Mouse (Mus musculus) CH12.LX (cell line): ENCODE results near the gene Sin3a.
A peak's percentile ranks its signal among the peaks of the same experiment; 100 is the strongest.

Experiments
- CTCF ChIP-seq, 2 experiments: IDR thresholded peaks in 1 of 2; conservative IDR thresholded peaks in 1 of 2; 2 replicates each; pipeline ENCODE4 v1.5.1; 2011 to 2012; ENCODE audit warnings: low read depth in 2 of 2, low read length in 2 of 2, improper control_type of control experiment in 1 of 2, inconsistent platforms in 1 of 2, mild to moderate bottlenecking in 1 of 2, moderate library complexity in 1 of 2
- KAT2A ChIP-seq: IDR thresholded peaks from 2 replicates; pipeline ENCODE4 v1.6.1; 2012; ENCODE audit warnings: low read length, improper control_type of control experiment, inconsistent platforms; ENCODE audit not compliant: insufficient replicate concordance
- MAX ChIP-seq: IDR thresholded peaks from 2 replicates; pipeline ENCODE4 v1.6.1; 2011; ENCODE audit warnings: low read length, improper control_type of control experiment
- MAZ ChIP-seq: IDR thresholded peaks from 2 replicates; pipeline ENCODE4 v1.6.1; 2012; ENCODE audit warnings: low read depth, mild to moderate bottlenecking, inconsistent platforms, low read length, improper control_type of control experiment, moderate library complexity
- MEF2A ChIP-seq: IDR thresholded peaks from 2 replicates; pipeline ENCODE4 v1.6.1; 2014; ENCODE audit warnings: low read depth, mild to moderate bottlenecking, inconsistent platforms, low read length, improper control_type of control experiment, borderline replicate concordance
- MXI1 ChIP-seq: IDR thresholded peaks from 2 replicates; pipeline ENCODE4 v1.6.1; 2011; ENCODE audit warnings: mild to moderate bottlenecking, low read depth, low read length, improper control_type of control experiment
- NELFE ChIP-seq: IDR thresholded peaks from 2 replicates; pipeline ENCODE4 v1.6.1; 2011; ENCODE audit warnings: low read depth, low read length, improper control_type of control experiment
- POLR2A ChIP-seq: IDR thresholded peaks from 2 replicates; pipeline ENCODE4 v1.6.1; 2011; ENCODE audit warnings: low read depth, mild to moderate bottlenecking, improper control_type of control experiment, low read length
- RAD21 ChIP-seq: IDR thresholded peaks from 2 replicates; pipeline ENCODE4 v1.6.1; 2011; ENCODE audit warnings: low read depth, mild to moderate bottlenecking, low read length, improper control_type of control experiment, moderate library complexity
- USF1 ChIP-seq: IDR thresholded peaks from 2 replicates; pipeline ENCODE4 v1.6.1; 2014; ENCODE audit warnings: low read depth, mild to moderate bottlenecking, inconsistent platforms, low read length, improper control_type of control experiment
- ZNF384 ChIP-seq: IDR thresholded peaks from 2 replicates; pipeline ENCODE4 v1.6.1; 2012; ENCODE audit warnings: low read depth, low read length, improper control_type of control experiment, inconsistent platforms

DNA sequence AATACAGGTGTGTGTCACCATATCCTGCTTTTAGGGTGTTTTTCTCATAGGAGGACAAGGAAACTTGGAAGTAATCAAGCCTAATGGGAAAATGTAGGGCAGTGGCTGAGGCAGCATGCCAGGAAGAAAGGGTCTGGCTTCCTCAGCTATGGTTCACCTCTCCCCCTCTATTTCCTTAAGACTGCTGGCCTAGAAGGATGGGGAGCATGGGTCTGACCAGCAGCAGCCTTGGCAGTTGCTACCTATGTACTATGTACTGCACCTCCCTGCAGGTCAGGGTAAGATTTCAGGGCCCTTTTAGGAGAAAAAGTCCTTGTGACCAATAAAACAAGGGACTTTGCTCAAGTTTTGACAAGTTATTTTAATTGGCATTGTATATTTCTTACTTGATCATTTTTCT, 57.8 kb downstream of the Sin3a start:
- no peak for TF ChIP-seq KAT2A
- no peak for TF ChIP-seq NELFE
- TF ChIP-seq ZNF384 = no peak
- TF ChIP-seq MXI1 = 0 out of 2 replicates have a peak, but pooled peaks have one; percentile 10
- TF ChIP-seq RAD21 = no peak
- TF ChIP-seq USF1 = no peak
- no peak for TF ChIP-seq POLR2A
- TF ChIP-seq CTCF (conservative IDR thresholded peaks at IDR 0.05 in 1 of 2, IDR thresholded peaks at IDR 0.05 in 1 of 2; ENCODE audit: low read depth in 2 of 2, low read length in 2 of 2) = no peak
- no peak for TF ChIP-seq MEF2A
- TF ChIP-seq MAX = no peak
- TF ChIP-seq MAZ = no peak
